Mouse (Mus musculus) mouse trophoblast stem cell (cell line): ENCODE measurements around the gene Slf1.
"Not testable (repeated sequence)": the region's sequence is repeated elsewhere in the genome, so short reads cannot be mapped to it uniquely, and the experiment has no call there.

Experiments used
- in situ Hi-C, 2 experiments: fragments of 300-500 bp; cut with MseI, MboI; formaldehyde crosslinking; loops; 2 replicates in 1 of 2; 3 replicates in 1 of 2; pipeline ENCODE4 v1.15.1; 2025

Gene Slf1

DNA sequence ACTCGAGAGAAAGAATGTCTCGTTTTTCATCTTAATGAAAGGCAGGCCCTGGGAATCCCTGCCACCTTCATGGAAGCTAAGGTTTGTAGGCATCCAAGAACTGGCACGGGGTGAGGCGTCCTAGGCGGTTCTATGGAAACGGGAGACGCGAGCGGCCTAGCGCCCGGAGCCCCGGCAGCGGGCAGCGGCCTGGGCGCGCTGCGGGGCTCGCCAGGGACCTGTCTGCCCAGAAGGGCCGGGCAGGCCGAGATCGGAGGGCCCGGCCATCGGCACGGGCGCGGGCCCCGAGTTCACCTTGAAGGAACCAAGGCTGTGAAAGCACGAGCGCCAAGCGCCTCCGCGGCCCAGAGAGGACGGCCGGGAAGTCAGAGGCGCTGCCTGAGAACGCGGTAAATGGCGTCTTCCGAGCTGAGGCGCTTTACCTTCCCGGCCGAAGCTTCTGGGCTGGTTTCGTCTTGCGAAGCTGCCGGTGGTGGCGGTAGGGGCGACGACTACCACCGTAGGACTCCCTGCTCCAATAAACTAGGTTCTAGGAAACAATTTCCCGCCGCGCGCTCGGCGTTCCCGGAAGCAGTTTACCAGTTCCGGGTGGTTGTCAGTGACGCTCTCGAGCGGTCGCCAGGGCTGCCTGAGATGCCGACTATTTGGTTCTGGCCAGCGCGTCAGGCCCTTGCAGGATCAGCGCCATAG, at the start of gene Slf1, which contains the start of gene 2210408I21Rik:
TSS of gene Slf1 (minus strand) at position 543 of the 690 bp plus-strand sequence.
TSS of gene 2210408I21Rik (plus strand) at position 610 of the 690 bp plus-strand sequence.
- in situ Hi-C loops, result no loop called here

DNA sequence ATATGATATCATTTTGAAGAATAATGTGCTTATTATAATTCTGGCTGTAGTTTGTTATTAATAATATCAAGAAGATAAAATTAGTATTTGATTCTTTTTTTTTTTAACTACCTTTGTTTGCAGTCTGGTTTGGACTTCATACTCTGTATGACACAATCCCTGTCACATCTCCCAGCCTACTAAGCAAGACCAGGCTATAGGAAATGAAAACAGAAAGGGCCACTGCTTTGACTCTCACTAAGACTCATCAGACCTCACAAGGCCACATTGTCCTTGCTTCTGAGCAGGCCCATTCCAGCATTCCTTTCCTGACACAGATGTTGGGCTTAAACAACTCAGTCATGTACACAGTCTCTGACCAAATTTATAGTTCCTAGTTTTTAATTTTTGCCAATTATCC, 42.7 kb upstream of the Slf1 start:
- in situ Hi-C loops, result no loop called here

DNA sequence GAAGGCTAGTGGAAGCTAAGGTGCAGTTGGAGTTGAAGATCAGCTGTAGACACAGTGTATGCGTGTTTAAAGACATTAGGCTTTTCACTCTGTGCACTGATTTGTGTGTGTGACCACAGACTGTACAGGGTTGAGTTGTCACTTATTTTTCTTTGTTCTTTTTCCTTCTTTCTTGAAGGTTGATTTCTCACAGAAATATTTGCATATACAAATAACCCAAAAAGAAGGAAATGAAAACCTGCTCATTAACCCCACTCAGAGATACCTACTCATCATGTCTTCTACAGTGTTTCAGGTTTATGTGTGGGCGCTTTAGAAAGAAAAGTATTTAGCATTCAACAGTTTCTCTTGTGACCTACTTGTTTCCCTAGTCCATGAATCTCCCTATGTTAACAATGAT, 5.6 kb upstream of the Slf1 start:
- in situ Hi-C loops, result no loop called here

DNA sequence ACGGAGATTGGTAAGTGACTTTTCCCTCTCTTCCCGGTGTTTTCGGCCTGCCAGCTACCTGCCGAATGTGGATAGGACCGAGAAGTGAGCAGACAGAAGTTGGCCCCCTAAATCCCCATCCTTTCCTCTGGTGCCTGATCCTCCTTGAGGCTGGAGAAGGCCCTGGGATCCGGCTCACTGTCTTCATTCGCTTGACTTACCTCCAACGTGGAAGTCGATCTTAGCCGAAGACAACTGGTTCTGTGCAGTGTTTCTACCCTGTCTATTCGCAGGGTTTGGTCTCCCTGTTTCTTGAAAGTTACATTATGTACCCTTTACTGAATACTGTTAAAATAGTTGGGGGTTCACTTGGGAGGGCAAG, 328 bp upstream of the Slf1 start:
- in situ Hi-C loops, result no loop called here

DNA sequence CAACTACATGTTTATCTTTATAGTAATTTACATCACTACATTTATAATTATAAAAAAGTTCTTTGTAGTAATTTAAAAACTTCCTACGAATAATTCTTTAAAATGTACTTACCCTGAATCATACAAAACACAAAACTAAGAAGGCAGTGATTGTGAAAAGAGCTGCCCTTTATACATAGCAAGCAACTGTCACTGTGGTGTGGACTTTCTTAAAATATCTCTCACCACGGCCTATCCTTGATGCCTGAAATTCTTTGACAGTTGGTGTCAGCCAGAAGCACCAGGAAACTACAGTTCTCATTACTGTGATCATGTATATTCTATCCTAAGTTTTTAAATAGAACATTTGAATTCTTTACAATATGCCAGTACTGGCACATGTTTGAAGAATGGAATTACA, 4.1 kb downstream of the Slf1 start:
- in situ Hi-C loops, result no loop called here

DNA sequence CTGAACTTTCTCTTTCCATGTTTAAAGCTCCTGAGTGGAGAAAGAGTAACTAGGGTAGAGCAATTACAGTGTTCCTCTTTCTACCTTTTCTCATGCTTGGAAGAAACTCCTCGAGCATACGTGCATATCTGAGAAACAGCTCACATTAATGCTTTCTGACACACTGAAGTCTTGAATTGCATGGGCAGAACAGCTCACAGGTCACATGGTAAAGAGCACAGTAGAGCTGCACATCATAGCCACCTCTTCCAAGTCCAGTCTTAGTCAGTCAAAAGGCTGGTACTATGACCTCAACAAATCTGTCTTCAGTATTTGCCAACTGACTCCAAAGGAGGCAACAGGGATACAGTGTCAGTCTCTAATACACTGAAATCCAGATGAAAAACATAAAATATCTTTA, 7.0 kb downstream of the Slf1 start:
- in situ Hi-C loops, result no loop called here

DNA sequence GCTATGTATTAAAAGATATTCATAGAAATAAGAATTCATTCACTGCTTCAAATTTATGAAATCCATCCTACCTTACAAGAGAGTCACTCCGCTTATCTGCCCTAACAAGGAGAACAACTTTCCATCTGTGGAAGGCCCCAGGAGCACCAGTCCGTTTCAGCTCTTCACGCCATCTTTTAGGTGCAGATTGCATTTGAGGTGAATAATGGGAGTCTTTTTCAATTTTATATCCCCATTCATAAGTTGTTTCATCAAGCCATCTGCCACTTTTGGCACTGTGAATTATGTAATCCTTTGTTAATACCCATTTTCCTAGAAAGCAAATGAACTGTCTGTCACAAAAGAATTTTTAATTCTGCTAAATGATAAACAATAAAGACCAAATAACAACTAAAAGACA, 10.1 kb downstream of the Slf1 start:
- in situ Hi-C loops, result no loop called here

DNA sequence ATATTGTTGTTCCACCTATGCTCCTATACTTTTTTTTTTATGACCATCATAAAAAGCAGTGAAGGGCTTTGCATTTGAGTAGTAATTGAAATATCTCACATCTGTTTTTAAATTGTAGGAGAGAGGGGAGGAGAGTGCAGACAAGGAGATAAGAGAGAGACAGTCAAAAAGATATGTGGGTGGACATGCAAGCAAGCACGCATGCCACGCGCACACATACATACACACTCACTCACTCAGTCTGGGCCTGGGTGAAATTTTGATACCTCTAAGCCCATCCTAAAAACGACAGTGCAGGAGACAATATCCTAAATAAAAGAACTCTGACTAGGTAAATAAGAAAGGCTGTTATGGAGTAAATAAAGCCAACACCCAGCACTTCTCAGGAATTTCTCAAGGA, 16.6 kb downstream of the Slf1 start:
- in situ Hi-C loops, result no loop called here

DNA sequence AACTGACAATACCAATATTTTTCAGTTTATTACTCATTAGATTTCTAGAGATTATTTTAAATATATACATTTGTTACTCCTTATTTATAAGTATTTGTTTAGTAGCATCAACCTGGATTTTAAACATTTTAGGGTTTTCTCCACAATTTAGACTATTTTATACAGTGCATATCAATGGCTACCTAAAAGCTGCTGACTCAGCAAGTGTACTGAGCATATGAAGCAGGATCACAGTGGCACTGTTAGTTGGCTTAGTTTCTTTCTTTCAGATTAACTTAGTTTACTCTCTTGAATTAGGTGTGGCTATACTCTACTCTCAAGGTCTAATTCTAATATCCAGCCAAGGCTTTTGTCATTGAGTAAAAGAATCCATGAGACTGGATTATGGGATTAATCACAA, 27.5 kb downstream of the Slf1 start:
- in situ Hi-C loops, result no loop called here

DNA sequence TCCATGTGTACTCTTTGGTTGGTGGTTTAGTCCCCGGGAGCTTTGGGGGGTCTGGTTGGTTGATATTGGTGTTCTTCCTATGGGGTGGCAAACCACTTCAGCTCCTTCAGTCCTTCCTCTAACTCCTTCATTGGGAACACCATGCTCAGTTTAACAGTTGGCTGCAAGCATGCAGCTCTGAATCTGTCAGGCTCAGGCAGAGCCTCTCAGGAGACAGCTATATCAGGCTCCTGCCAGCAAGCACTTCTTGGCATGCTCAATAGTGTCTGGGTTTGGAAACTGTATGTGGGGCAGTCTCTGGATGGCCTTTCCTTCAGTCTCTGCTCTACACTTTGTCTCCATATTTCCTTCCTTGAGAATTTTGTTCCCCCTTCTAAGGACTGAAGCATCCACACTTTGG, 42.4 kb downstream of the Slf1 start:
- in situ Hi-C loops, result not testable (repeated sequence)

DNA sequence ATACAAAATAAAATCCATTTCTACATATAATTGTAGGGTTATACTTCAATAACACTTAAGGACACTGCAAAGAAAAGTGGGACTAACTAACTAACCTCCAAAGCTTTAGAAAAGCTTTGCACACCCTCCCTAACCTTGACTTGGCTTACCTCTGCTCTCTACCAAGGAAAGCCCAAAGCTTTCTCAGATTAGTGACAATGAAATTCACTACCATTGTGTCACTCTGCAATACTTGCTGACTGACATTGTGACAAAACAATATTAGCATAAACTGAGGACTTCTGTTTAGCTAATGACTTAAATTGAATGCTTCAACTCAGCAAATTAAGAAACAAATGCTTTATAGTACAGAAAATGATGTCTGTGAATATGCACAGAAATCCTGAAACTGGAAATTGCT, 63.2 kb downstream of the Slf1 start:
- in situ Hi-C loops, result no loop called here

DNA sequence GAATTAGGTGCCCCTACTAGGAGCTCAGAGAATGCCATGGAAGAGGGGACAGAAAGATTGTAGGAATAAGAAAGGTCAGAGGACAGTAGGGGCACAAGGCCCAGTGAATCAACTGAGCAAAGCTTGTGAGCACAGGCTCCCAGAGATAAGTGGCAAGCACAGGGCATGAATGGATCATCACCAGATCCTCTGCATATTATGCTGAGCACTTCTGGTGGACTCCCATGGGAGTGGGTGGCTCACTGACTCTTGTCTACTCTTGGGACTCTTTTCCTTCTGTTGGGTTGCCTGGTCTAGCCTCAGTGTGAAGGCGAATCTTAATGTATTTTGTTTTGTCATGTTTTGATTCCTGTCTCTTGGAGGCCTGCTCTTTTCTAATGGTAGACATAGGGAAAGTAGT, 66.4 kb downstream of the Slf1 start:
- in situ Hi-C loops, result no loop called here

DNA sequence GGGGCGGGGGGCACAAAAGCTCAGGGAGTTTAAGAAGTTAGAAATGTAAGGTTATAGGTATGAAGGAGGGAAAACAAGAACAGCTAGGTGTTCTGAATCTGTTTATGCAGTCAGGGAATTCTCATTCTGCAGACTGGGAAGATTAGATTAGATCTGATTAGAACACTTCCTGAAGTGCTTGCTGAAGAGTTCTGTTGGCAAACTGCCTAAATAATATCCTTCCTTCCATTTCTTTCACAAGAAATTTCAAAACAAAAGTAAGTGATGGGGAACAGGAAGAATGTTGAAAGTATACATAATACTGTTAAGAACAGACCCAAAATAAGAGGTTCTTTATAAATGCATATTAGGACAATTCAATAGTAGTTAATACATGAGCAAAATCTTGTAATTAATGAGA, 72.1 kb downstream of the Slf1 start:
- in situ Hi-C loops, result no loop called here

DNA sequence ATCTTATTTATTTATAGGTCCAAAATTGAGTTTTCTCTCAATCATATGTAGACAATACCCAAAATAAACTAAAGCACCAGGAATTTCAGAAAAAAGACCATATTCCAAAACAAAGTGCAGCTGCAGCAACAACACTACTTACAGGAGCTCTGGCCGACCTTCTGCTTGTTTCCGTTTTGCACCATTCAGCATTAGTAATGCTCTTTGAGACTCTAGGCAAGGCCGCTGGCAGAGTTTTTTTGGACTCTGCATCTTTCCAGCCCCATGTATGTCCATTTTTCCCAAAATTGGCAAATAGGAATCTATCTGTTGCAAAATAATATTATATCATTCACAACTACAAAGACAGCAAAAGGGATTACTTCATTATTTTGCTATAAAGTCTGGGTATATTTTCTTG, 85.5 kb downstream of the Slf1 start:
- in situ Hi-C loops, result no loop called here

DNA sequence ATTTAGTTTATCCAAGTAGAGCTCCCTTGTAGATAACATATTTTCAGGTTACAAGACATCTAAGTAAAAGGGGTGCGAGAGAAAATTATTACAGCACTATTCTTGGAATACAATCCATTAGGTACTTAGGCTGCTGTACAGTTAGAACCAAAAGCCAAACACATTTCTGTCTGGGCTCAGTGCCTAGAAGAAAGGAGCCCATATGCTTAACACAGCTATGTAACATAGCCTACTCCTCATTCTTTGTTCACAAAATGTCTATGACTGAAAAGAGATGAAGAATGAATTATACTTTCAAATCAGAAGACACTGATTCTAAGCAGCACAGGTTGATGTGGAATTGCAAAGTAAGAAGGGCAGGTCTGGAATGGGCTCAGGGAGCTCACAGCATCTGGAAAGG, 86.8 kb downstream of the Slf1 start:
- in situ Hi-C loops, result no loop called here

DNA sequence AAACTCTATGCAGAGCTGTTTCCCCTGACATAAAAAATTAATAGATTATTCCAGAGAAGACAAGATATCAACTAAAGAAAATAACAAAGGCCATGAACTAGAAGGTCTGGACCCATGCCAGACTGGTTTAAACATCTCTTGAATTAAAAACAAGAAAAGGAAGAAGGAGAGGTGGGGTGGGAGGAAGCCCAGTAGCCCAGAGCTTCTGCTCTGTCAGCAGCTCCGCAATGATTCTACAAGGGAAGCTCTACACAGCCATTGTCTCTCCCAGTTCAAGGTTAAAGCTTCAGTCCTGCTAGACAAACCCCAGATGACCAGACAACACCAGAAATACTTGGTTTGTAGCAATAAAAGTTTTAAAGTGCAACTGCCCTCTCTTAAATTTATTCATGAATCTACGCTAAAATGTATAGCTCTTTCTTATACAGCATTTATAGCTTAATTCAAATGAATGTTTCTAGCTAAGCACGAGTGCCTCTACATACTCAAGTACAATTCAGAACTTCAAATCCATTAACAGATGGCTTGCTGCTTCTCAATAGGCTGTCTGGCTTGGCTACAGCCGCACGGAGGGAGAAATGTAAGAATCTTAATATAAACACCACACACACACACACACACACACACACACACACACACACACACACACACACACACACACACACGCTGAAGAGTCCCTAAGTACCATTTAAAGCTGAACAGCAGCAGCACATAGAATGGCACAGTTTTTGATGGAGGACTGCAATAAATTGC, 87.9 kb downstream of the Slf1 start:
- in situ Hi-C loops, result no loop called here

DNA sequence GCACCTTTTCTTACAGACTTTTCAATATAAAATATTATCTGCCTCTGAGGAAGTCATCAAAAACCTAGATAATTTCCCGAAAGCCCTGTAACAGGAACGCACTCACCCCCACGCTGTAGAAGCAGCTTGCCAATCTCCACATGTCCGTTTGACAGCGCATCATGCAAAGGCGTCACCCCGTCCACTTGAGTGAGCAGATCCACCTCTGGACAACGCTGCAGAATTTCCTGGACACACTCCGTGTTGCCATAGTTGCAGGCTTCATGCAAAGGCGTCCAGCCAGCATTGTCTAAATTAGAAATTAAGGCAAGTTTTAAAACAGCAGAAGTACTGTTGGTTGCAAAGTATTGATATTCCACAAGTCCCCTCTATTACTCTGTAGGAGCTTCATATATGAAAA, 88.9 kb downstream of the Slf1 start:
- in situ Hi-C loops, result no loop called here

DNA sequence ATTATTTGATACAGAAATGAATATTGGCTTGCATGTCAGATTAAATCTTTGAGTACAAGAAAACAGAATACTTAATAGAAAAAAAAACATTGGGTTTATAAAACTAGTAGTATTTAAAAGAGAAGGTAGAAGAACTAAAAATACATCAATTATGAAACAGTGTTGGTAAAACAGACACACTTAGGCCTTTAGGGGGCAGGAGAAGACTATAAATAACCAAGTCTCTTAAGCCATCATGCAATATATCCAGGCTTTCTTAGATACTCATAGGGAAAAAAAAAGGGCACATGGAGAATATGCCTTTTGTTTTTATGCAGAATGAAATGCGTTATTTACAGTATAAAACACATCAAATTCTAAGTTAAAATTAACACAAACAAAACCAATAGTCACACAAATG, 89.9 kb downstream of the Slf1 start:
- in situ Hi-C loops, result no loop called here

DNA sequence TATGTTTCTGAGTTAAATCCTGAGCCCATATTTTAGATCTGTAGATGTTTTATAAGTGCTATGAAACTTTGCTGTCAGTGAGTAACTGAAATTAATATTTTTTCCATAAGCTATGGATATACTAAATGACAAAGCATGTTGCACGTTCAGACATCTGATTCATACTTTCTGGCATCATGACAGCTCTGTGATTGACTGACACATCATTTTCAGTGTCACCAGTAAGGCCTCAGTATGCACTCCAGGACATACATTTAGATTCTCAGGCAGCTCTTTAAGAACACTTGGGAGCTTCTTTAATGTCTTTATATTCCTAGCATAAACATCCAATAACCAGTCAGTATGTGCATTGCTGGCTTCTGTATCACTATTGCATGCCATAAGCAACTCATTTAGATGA, 91.9 kb downstream of the Slf1 start:
- in situ Hi-C loops, result no loop called here

DNA sequence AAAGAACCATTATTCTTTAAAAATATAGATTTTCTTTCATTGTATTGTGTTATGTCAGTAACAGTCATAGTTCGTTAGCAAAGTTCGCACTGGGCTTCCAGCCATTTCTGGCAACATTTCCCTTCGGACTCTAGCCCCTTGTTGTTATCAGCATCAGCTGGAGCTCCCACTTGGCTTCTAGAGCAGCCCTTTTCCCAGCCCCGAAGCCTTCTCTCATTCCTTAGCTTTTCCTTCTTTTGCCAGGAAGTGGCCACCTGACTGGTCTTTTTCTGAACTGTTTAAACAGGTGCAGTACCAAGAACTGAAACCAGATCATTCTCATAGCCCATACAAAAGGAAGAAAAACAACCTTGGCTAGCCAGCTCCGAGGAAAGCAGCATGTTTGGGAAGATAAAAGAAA, 105.7 kb downstream of the Slf1 start:
- in situ Hi-C loops, result no loop called here

DNA sequence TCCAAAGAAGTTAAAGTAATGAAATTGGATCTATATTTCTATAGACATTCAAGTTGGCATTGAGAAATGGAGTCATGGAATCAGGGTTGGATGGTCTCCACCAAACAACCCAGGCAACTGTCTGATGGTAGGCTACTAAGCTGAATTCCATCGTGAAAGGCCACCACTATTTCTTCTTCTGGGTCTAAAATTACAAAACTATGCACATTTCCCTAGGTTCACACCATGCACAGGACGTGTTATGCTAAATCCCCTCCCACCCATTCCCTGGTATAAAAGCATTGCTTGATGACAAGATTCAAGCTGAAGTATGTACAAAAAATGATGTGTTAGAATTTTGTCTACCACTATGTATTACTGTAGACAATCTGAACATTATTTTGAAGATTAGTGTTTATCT, 116.4 kb downstream of the Slf1 start:
- in situ Hi-C loops, result no loop called here

DNA sequence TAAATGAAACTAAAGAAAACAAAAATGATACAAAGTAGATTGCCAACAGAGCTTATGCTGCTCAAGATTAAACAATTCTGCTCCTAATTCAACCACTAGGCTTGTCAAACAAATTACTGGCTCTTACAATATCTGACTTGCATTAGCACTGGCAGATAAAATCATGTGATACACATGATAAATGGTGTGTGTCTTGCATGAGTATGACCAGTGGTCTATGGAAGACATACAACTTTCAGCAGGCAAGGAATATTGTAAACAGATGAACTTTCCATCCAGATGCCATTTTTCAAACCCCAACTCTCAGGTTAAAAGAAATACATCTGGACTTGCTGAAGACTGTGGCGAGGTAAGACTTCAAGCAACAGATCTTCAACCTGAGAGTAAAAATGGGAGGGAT, 131.6 kb downstream of the Slf1 start:
- in situ Hi-C loops, result no loop called here

DNA sequence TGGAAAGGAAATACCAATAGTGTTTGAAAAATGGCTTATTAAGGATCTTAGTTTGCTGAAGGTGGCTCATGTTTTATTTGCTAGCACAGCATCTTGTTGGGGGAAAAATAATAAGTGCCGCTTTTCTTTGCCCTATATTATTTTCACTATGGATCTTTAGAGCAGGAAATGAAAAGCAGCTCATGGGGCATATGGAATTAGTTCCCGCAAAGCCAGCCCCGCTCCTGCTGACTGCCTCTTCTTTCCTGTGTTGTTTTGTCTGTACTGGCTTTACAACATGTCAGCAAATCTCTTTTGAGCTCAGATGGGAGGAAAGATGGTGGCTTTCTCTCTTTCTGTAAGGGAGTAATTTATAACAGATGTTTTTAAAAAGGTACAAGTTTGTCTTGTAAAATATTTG, 132.6 kb downstream of the Slf1 start:
- in situ Hi-C loops, result no loop called here
